Mouse (Mus musculus): ENCODE measurements around the gene Cbln4.

DNA sequence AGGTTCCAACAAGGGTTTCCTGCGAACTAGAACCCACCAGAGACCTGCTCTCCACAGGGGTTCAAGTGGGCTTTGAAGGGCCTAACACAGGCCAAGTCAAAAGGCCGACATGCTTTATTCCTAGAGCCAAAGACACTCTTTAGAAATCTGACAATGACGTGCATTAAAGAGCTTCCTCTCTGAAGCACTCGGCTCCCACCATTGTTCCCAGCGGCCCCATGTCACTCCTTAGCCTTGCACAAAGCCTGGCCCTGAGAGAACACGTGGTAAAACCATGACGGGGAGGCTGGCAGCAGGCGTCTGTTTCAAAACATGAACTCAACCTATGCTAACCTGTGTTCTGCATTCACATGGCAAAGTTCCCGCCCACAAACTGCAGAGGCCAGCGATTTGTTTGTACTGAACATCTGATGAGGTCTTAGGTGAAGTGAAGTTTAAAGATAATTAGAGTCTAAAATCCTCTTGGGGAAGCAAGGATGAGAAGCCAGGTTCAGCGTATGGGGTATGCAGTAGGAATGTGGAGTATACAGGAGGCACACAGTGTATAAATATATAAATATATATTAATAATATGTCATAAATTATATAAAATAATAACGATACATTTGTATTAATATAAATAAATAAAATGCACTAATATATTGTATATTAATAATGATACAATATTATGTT lies 17.7 kb downstream of the Cbln4 start:
- TF ChIP-seq ZNF384 (IDR thresholded peaks at IDR 0.05; ENCODE audit: low read depth, low read length) (no peak), CHD2 (IDR thresholded peaks at IDR 0.05; ENCODE audit: low read depth, low read length) (no peak)
